Mouse (Mus musculus): ENCODE data around the gene Csnk1g2.
"Not testable (repeated sequence)": the region's sequence is repeated elsewhere in the genome, so short reads cannot be mapped to it uniquely, and the experiment has no call there.

Gene Csnk1g2

GRCm38 (mm10) chr10:80623457-80624191 lies 986 bp downstream of the Csnk1g2 start:
- peak; percentile 46 to 51 for DNase-seq (ENCODE audit: low spot score in 2 of 2)

- no peak for DNase-seq (ENCODE audit: low spot score in 2 of 2)
Observed at GRCm38 (mm10) chr10:80625764-80626163, 3.1 kb downstream of the Csnk1g2 start.

GRCm38 (mm10) chr10:80627685-80628084 lies 5.0 kb downstream of the Csnk1g2 start:
- DNase-seq (ENCODE audit: low spot score in 2 of 2) = no peak

- DNase-seq (ENCODE audit: low spot score in 2 of 2) = no peak
Observed at GRCm38 (mm10) chr10:80628925-80629324, 6.3 kb downstream of the Csnk1g2 start.

GRCm38 (mm10) chr10:80635345-80635744 lies 12.7 kb downstream of the Csnk1g2 start:
- no peak for DNase-seq (ENCODE audit: low spot score in 2 of 2)

DNA sequence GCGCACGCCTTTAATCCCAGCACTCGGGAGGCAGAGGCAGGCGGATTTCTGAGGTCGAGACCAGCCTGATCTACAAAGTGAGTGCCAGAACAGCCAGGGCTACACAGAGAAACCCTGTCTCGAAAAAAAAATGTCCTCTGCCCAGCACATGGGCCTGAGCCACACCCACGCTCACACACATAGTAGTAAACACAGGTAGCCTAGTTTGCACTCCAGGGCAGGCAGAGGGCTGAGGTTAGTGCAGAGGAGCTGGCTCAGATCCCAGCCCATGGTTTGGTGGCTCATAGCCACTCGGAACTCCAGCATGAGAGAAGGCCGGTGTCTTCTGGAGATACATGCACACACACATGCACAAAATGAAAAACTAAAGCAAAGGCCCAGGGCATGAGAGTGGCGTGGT lies 24.3 kb downstream of the Csnk1g2 start:
- no peak for DNase-seq (ENCODE audit: low spot score in 2 of 2)

DNA sequence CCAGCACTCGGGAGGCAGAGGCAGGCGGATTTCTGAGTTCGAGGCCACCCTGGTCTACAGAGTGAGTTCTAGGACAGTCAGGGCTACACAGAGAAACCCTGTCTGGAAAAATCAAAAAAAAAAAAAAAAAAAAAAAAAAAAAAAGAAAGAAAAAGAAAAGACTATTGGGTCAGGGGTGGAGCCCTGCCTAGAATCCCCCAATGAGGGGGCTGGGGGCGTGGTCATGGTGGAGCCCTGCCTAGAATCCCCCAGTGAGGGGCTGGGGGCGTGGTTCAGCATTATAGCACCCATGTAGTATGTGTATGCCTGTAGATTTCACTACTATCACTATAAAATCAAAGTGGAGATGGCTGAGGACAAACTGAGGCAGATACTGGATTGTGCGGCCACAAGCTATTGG lies 27.3 kb downstream of the Csnk1g2 start:
- DNase-seq (ENCODE audit: low spot score in 2 of 2) = not testable (repeated sequence)

GRCm38 (mm10) chr10:80650392-80650791 lies 27.8 kb downstream of the Csnk1g2 start:
- DNase-seq (ENCODE audit: low spot score in 2 of 2) = peak; percentile 51 to 56

GRCm38 (mm10) chr10:80653156-80653720 lies 30.6 kb downstream of the Csnk1g2 start:
- no peak for DNase-seq (ENCODE audit: low spot score in 2 of 2)

DNA sequence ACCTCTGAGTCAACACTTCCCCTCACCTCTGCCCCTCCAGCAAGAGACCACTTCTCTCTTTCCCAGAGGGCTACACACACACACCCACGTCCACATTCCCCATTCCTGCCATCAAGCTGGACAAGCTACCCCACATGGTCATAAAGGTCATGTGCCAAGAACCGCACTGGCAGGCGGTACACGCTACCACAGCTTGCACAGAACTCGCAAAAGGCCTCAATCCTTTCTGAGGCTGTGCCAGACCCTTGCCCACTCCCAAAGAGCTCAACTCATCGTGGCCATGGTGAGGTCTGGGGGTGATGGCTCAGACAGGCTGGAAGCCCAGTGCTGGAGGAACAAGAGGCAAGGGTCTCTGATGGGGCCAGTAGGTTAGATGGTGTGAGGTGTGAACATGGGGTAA lies 32.2 kb downstream of the Csnk1g2 start:
- no peak for DNase-seq (ENCODE audit: low spot score in 2 of 2)

GRCm38 (mm10) chr10:80655406-80656129 lies 32.9 kb downstream of the Csnk1g2 start:
- DNase-seq (ENCODE audit: low spot score in 2 of 2) = no peak

DNA sequence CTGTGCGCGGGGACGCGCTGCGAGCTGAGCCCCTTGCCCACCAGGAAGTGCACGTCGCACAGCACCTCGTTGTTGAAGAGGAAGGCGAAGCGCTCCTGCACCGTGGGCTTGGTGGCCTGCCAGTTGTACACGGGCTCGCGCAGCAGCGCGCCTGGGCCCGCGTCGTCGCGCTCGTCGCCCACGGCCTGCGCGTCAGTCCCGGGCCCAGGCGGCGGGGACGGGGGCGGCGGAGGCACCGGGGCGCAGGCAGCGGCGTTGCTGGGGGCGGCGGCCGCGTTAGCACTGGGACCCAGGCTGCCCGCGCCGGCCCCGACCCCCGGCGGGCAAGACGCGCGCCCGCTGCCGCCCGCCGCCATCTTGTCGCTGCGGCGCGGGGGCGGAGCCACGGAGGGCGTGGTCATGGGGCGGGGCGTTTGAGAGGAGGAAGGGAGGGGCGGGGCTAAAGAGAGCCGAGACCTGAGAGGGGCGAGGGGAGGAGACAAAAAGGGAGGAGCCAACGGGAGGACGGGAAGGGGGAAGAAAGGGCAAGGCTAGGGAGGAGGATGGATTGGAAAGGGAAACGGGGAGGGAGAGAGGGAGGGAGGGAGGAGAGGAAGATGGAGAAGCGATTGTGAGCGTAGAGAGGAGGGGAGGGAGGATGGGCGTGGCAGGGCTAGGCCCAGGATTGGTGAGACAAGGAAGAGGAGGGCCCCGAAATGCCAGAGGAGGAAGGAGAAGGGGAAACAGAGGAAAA lies 33.7 kb downstream of the Csnk1g2 start:
- DNase-seq (ENCODE audit: low spot score in 2 of 2) = peak; percentile 86 to 92

DNA sequence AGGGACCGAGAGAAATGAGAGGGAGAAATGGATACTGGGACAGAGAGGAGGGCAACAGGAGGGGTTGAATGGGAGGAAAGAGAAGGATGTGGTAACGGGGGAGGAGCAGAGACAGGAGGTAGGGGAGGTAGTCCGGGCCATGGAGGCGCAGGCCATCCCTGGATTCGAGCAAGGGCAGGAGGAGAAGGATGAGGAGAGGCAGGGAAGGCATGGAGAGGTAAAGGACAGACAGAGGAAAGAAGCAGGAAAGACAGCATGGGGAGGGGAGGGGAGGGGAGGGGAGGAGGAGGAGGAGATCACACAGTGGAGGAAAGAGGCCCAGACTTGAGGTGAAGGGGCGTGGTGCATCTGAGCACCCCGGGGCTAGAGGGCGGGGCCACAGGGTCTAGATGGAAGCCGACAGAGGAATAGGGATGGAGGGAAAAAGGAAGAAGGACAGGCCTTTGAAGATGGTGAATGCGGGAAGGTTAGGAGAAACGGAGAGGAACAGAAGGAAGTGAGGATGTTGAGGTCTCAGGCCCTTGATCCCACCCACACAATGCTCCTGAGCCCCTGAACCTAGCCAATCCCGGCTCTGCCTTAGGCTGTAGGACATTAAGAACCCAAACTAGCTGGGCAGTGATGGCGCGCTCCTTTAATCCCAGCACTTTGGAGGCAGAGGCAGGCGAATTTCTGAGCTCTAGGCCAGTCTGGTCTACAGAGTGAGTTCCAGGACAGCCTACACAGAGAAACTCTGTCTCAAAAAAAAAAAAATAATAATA lies 34.4 kb downstream of the Csnk1g2 start, which contains the start of gene Btbd2:
Btbd2 (minus strand) TSS at position 209 of the 761 bp plus-strand sequence.
- DNase-seq (ENCODE audit: low spot score in 2 of 2) = no peak

DNA sequence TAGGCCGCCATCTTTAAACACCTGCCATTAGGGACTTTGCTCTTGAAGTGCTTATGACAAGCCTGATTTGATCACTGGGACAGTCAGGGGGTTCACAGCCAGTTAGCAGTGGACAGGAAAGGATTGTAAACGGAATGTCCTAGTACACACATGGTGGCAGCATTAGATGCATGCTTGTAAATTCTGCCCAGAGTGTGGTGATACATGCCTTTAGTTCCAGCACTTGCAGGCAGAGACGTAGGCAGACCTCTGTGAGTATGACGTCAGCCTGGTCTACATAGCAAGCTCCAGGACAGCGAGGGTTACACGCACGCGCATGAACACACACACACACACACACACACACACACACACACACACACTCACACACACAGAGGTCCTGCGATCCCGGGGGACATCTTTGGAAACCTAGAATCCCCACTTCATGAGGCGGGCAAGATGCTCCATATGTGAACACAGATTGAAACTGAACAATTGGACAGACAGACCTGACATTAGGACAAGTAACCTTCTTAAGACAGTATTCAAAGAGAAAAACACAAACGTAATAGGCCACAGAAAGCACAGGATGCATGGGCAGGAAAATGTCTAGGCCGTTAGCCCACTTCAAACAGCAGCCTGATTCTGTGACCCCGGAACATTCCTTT lies 35.7 kb downstream of the Csnk1g2 start:
- no peak for DNase-seq (ENCODE audit: low spot score in 2 of 2)

DNA sequence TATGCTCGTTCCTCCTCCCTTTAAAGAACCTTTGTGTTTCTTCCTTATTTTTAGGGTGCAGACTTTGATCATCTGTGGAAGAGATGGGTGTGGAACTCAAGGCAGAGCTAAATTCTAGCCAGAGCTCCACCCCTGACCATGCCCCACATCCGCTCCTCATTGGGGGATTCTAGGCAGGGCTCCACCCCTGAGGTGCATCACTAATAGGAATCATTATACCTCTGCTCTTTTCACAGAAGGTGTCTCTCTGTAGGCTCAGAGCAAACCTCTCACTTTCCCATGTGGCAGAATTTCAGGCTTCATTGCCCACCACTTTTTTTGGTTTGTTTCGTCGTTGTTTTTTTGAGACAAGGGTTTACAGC lies 36.2 kb downstream of the Csnk1g2 start:
- DNase-seq (ENCODE audit: low spot score in 2 of 2) = no peak

- DNase-seq (ENCODE audit: low spot score in 2 of 2) = peak; percentile 84 to 90
Observed at GRCm38 (mm10) chr10:80659213-80659612, 36.6 kb downstream of the Csnk1g2 start.

DNA sequence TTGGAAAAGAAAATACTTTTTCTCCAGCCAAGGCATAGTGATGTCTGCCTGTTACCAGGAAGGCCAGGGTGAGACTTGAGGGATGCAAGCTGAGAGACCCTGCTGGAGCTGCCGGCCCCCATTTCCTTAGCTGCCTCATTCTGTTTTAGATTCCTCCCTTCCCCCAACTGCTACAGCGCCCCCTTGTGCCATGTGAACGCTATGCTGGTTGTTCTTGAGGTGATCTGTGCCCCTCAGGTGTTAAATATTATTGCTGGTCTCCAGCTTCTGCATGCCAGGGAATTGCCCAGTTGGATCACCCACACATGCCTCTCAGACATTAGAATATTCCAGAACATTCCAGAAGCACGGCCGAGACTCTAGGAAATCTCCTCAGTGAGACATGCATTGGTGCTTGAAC lies 38.5 kb downstream of the Csnk1g2 start:
- no peak for DNase-seq (ENCODE audit: low spot score in 2 of 2)

- DNase-seq (ENCODE audit: low spot score in 2 of 2) = no peak
Observed at GRCm38 (mm10) chr10:80663485-80664196, 41.0 kb downstream of the Csnk1g2 start.

DNA sequence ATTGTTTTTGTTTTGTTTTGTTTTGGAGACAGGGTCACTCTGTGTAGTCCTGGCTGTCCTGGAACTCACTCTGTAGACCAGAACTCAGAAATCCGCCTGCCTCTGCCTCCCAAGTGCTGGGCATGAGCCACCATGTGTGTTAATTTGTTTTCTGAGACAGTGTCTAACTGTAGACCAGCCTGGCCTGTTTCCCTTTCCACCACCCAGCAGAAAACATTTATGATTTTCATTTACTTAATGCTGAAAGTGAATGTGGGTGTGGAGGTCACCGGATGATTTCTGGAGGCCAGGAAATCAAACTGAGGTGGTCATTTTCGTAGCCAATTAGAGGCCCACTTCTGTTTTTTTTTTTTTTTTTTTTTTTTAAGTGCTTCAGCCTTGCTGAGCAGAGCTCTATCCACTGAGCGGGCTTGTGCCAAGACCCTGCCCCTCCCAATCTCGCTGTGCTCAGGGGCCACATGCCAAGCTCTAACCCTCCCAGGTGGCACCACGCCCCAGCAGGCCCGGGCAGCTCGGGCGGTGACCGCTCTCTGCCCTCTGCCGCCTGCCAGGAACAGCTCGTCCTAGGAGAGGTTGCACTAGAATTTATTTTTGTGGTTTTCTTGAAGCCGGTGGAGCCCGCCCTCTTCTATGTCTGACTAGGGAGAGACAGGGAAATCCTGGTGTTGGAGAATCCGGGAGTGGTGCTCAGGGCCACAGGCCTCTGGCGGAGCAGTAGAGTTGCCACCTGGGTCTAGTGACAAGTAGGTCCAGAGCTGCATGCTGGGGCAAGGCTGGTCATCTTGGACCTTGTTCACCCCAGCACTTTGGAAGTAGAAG lies 41.8 kb downstream of the Csnk1g2 start:
- DNase-seq (ENCODE audit: low spot score in 2 of 2) = peak in 1 of 2 experiments; percentile 36
